Mouse (Mus musculus) bone marrow, adult 2 months (tissue): ENCODE data around the gene Atp4b. TPM values are rescaled to one million over a fixed set of nuclear protein-coding genes. Genes with fewer than 3 reads are reported as not detected.
A peak's percentile ranks its signal among the peaks of the same experiment; 100 is the strongest.
"Not testable (repeated sequence)": the region's sequence is repeated elsewhere in the genome, so short reads cannot be mapped to it uniquely, and the experiment has no call there.

Source experiments
- H3K27ac ChIP-seq: fragments of 200-500 bp; 2 replicates; pipeline ENCODE4 v1.5.1; 2012; ENCODE audit warnings: low read depth, mild to moderate bottlenecking, control low read depth, inconsistent platforms, low read length; ENCODE audit not compliant: control insufficient read depth, poor library complexity, insufficient read depth
- H3K4me1 ChIP-seq: fragments of 200-500 bp; 2 replicates; pipeline ENCODE4 v1.6.1; 2011; ENCODE audit warnings: low read length; ENCODE audit not compliant: control insufficient read depth, insufficient read depth
- H3K4me3 ChIP-seq: fragments of 200-500 bp; replicated peaks from 2 replicates; pipeline ENCODE3; 2011; ENCODE audit warnings: mild to moderate bottlenecking, low read depth, low read length, control low read depth; ENCODE audit not compliant: control insufficient read depth
- CTCF ChIP-seq: fragments of 200-500 bp; IDR thresholded peaks from 2 replicates; pipeline ENCODE4 v1.5.1; 2011; ENCODE audit warnings: low read length, control low read depth; ENCODE audit not compliant: control insufficient read depth, insufficient read depth
- POLR2A ChIP-seq: fragments of 200-500 bp; IDR thresholded peaks from 2 replicates; pipeline ENCODE4 v1.6.1; 2011; ENCODE audit warnings: low read depth, mild to moderate bottlenecking, control low read depth, low read length, borderline replicate concordance; ENCODE audit not compliant: control insufficient read depth
- WGBS: fragments of 180-500 bp; shearing (Covaris S2); methylation state at CpG from one replicate; pipeline ENCODE4 v1.1.7; 2018; 5-methylcytosine and 5-hydroxymethylcytosine counted together
- polyA plus RNA-seq: library from polyadenylated mRNA; stranded (reverse); fragments of >200 nt; gene quantifications from 2 replicates; pipeline ENCODE4 v1.2.4, GENCODE M21; 2011; ENCODE audit warnings: low replicate concordance; ENCODE audit not compliant: missing spikeins, insufficient read depth, insufficient read length

Gene Atp4b
- polyA plus RNA-seq, 1 experiment = not detected

DNA sequence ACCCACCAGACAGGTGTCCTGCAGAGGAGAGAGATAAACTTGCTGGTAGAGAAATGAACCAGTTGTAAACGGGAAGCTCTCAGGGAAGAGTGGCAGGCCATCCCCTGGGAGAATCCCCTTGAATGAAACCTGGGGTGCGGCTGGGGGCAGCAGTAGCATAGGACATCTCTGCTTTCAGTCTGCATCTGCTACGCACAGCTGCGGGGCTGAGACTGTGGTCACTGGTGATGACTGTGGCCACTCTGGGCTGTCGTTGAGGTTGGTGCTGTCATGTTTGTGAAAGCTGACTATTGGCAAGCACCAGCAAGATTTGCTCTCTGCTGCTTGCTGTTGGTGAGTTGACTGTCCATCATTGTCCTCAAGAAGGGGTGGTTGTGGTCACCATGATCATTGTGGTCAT, 45.0 kb downstream of the Atp4b start:
- Histone ChIP-seq H3K27ac (peak overlapping the region; percentile 77; the same call in 1 of the 2 replicates), H3K4me1 (peaks cover 18% of the 10 kb centered on the region), H3K4me3 (no peak overlapping the region)
- TF ChIP-seq POLR2A (no peak), CTCF (no peak)
- 66% methylated on average over 5 of the region's 5 CpGs for WGBS

DNA sequence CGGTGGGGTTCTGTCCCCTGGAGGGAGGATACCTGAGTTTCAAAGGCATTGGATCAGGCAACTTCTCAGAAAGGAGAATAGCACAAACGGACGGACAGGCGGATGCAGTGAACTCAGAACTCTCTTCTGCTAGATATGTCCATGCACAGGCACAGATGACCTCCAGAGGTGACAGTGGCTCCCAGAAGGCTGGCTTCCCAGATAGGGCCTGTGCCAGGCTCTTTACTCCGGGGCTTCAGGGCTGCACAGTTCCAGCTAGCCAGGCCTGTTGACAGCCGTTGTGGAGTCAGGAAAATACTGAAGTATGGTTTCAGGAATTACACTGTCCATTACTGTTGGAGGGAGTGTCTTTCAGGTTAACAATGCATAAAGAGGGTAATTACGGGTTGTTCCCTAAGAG, 46.6 kb downstream of the Atp4b start:
- Histone ChIP-seq H3K4me1 (peaks cover 17% of the 10 kb centered on the region), H3K27ac (no peak overlapping the region), H3K4me3 (no peak overlapping the region)
- TF ChIP-seq POLR2A (no peak), CTCF (no peak)
- 86% methylated on average over 7 of the region's 7 CpGs for WGBS

DNA sequence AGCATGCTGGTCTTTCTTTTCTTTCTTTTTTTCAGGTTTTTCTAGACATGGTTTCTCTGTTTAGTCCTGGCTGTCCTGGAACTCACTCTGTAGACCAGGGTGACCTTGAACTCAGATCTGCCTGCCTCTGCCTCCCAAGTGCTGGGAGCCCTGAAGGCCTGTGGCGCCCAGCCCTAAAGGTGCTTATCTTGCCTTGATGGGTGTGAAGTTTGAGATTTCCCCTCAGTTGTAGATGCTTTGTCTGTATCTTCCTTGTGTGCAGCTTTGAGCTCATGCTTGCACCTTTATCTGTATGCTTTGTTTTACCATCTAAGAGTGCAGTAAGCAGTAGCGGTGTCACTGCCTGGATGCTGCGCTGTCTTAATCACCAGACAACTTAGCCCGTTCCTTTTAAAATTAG, 53.5 kb downstream of the Atp4b start:
- WGBS = 76% methylated on average over 4 of the region's 4 CpGs
- H3K4me1 ChIP-seq = peaks cover 4% of the 10 kb centered on the region
- no peak overlapping the region for H3K27ac ChIP-seq
- TF ChIP-seq POLR2A = no peak
- H3K4me3 ChIP-seq = no peak overlapping the region

DNA sequence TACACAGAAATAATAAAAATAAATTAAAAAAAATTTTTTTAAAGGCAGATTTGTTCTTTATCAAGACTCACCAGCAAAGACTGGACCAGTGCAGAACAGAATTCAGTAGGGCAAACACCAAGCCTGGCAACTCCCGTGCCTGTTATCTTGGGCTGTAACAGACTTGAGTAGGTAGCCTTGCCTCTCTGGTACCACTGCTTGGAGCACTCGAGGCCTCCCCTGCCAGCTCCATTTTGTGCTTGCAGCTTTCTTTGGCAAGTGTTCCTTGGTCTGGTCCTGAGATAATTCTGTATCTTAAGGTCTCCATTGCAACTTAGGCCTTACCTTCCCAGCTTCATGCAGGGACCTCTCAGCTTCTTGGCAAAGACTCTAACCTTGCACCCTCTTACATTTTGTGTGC, 54.3 kb downstream of the Atp4b start:
- no peak overlapping the region for H3K4me3 ChIP-seq
- WGBS = 44% methylated on average over 2 of the region's 2 CpGs
- no peak for TF ChIP-seq POLR2A
- no peak for TF ChIP-seq CTCF
- H3K4me1 ChIP-seq = peaks cover 5% of the 10 kb centered on the region
- no peak overlapping the region for H3K27ac ChIP-seq

DNA sequence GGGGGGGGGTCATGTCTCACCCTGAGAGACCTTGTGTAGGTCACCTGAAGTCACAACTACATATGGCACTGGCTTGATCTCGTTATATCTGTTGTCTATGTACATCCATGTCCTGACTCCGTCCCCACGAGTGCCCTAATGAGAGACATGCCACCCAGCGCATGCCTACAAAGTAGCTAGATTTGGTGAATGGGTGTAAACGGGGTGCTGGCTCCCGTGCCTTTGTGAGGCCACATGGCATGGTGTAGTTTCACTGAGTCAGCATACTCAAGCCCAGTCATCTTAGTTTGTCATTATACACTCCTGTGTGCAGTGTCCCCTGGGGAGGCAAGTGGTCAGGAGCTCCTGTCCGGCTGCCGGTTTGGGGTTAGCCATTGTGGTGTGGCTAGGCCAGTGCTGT, 56.0 kb downstream of the Atp4b start:
- no peak overlapping the region for H3K27ac ChIP-seq
- TF ChIP-seq POLR2A = no peak
- no peak for TF ChIP-seq CTCF
- peaks cover 5% of the 10 kb centered on the region for H3K4me1 ChIP-seq
- 78% methylated on average over 8 of the region's 8 CpGs for whole genome bisulfite sequencing
- H3K4me3 ChIP-seq = peak overlapping the region; percentile 23

DNA sequence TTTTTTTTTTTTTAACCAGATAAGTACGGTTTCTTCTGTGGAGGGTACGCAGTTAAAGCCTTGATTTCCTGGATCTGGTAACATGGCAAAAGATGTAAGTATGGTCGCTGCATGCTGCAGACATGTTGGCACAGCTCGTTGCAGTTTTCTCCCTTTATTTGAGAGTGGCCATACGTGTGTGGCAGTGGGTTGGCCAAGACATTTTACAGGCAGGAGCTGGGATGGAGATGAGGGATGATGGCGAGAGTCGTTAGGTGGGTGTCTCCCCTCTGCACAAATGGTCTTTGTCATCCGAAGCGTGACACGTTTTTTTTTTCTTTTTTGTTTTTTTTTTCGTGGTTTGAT, 57.0 kb downstream of the Atp4b start:
- TF ChIP-seq CTCF (no peak), POLR2A (no peak)
- H3K4me1 ChIP-seq = peaks cover 5% of the 10 kb centered on the region
- 10% methylated on average over 11 of the region's 11 CpGs for WGBS
- H3K27ac ChIP-seq = no peak overlapping the region
- H3K4me3 ChIP-seq = peak overlapping the region; percentile 83

DNA sequence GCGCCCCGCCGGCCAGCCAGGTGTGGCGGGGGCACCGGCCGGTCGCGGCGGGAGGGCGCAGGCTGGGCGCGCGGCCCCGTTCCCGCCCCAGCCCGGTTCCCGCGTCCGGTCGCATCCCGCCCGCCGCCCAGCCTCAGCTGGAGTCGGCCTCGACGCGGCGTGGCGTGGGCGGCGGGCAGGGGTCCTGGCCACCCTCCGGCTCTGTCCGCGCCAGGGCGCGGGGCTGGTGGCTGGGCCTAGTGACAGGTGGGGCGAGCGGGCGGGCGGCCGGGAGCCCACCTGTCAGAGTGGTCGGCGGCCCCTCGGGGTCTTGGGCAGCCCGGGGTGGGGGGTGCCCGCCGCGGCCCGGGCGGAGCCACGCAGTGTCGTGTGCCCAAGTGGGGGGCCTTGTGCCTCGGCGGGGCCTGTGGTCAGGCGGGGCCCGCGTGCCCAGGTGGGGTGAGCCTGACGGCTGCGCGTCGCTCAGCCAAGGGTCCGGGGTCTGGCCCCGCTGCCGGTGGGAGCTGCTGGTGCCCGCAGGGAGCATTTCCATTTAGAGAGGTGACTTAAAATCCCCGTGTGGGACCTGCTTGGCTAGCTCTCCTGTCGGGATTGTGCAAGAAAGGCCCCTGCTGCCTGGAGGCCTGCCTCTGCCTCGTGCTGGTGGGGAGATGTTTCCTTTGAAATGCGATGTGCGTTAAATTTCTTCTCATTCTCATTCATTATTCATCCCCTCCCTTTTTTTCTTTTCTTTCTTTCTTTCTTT, 57.6 kb downstream of the Atp4b start:
- peak overlapping the region; percentile 85 for H3K27ac ChIP-seq

DNA sequence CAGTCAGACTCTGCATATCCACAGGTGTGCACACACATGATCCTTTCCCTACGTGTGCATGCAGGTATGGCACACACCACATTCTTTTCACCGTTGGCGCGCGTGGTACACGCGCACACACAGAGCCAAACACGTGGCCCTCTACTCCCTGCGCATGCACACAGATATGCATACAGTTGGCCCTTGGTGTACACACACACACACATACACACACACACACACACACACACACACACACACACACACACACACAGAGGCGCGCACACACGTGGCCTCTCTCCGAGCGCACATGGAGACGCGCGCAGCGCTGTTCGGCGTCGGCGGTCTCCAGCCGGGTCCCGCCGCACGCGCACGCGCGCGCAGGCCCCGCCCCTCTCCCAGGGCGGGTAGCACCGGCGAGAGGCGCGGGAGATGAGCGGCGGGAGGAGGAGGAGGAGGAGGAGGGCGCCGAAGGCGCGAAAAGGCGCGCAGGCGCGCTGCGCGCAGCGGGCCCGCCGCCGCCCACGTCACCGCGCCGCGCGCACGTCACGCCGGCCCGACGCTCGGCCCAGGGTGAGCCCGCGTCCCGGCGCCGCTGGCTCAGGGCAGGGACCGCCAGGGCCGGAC, 58.3 kb downstream of the Atp4b start, which contains the start of gene Tfdp1:
Gene Tfdp1, plus strand, starts transcription at position 497 of the 606 bp plus-strand sequence.
- peaks cover 5% of the 10 kb centered on the region for H3K4me1 ChIP-seq
- 11% methylated on average over 58 of the region's 72 CpGs for WGBS
- H3K4me3 ChIP-seq = peak within 1 kb of the TSS; percentile 83
- peak within 1 kb of the TSS; percentile 85 for H3K27ac ChIP-seq
- peak; percentile 61; the same call in 1 of the 2 replicates for TF ChIP-seq POLR2A
- TF ChIP-seq CTCF = no peak

More for the DNA sequence above, 57.6 kb downstream of the Atp4b start:
- Histone ChIP-seq H3K4me1 (peaks cover 5% of the 10 kb centered on the region), H3K4me3 (peak overlapping the region; percentile 81)
- TF ChIP-seq POLR2A (no peak), CTCF (no peak)
- WGBS = 1% methylated on average over 68 of the region's 70 CpGs

DNA sequence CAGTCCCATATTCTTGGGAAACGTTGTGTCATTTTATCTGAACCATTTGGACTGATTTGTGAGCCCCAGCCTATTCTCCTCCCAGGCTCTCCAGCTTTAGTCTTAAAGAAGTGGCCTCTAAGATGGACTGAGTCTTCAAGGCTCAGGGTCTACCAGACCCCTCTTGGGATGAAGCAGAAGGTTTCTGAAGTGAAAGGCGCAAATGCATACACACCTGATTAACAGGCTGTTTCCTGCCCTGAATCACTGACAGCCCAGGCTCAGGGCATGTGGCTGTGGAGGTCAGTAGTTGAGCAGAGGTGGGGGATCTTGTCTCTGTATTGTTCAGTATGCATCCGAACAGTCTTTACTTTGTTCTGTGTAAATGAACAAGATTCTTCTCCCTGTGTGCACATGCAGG, 58.9 kb downstream of the Atp4b start:
- H3K4me3 ChIP-seq = peak overlapping the region; percentile 5
- TF ChIP-seq CTCF (no peak), POLR2A (no peak)
- H3K4me1 ChIP-seq = peaks cover 5% of the 10 kb centered on the region
- H3K27ac ChIP-seq = peak overlapping the region; percentile 76; the same call in 1 of the 2 replicates
- 26% methylated on average over 3 of the region's 3 CpGs for WGBS

DNA sequence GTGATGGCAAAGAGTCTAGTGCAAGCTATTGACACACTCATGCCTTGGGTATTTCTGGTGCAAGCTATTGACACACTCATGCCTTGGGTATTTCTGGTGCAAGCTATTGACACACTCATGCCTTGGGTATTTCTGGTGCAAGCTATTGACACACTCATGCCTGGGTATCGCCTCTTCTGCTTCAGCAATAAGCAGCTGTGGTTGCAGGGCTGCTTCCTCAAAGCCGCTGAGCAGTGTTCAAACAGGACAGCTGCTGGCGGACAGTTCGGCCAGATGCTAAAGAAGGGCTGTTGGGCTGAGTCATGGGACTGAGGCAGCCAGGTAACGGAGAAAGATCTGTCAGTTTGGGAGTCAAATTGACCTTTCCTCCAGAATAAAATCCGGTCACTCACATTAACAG, 59.4 kb downstream of the Atp4b start:
- WGBS = 17% methylated on average over 6 of the region's 6 CpGs

More for the DNA sequence above, 59.4 kb downstream of the Atp4b start:
- not testable (repeated sequence) for H3K4me1 ChIP-seq, H3K4me3 ChIP-seq
- H3K27ac ChIP-seq = peak overlapping the region; percentile 76
